Mouse (Mus musculus): Measurements from ENCODE around the gene Wdfy3.

Wdfy3 gene

GRCm38 (mm10) chr5:101836221-101836620 is 233.5 kb downstream of the Wdfy3 start:
- DNase-seq (ENCODE audit: low spot score in 2 of 2) = no peak

- no peak for DNase-seq (ENCODE audit: low spot score in 2 of 2)
These were observed 235.8 kb downstream of the Wdfy3 start for GRCm38 (mm10) chr5:101833875-101834274.

DNA sequence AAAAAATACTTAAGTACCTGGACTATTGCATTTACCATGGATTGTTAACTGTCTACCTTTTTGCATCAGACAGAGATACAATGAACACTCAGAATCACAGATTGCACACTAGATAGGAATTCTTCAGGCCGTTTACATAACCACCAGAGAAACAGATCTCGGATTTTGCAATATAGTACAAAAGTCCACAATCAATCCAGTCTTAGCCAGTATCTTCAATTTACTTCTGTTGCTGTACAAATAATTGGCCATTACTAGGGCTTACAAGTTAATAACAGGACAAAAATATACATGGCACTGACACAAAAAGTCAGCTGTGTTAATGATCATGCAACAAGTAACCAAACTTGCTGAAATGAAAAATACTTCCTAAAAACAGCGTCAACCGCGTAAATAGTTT is 236.7 kb downstream of the Wdfy3 start:
- no peak for DNase-seq (ENCODE audit: low spot score in 2 of 2)

DNA sequence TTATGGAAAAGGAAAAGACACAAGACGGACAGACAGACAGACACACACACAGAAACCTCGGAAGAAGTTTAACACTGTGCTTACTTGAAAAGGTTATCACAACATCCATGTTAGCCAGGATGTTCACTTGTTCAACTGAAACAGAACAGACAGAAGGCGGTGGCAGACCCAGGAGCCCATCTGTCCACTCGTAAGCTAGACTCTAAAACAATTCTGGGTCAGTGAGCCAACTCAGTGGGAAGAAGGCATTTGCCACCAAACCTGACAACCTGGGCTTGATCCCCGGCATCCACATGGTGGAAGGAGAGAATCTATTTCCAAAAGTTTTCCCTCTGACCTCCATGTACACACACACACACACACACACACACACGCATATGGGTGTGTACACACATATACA is 237.7 kb downstream of the Wdfy3 start:
- DNase-seq (ENCODE audit: low spot score in 2 of 2) = no peak

DNA sequence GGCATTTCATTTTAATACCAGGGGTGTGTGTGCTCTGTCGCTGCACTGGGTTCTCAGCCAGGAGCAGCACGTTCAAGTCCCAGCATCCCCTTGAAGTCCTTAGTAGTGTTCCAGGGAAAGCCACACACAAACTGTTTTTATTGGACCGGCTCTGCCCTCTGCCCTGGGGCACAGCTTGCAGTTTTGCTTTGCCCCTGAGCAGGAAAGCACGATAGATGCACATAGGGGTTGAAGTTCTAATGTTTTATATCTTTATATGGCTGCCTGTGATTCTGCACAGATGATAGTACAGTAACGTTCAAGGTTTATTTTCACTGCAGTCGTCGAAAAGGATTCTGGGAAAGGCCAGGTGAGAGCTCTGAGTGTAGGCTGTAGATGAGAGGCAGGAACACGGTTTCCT is 239.5 kb downstream of the Wdfy3 start:
- DNase-seq (ENCODE audit: low spot score in 2 of 2) = no peak

DNA sequence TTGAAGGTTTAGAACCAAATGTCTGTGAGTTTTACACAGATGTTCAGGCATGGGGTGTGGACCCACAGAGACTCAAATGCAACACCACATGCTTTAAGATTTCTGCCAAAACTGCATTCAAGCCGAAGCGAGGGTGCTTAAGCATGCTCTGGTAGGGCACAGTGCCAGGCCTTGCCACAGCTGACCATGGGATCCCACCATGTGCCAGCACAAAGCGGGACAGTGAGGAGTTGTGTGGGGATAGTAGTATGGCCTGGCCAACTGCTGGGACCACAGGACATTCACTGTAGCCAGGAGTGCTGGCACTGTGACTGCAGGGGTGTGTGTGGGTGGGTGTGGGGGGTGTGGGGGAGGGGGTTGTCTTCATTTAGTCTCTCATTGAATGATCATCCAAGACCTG is 240.8 kb downstream of the Wdfy3 start:
- DNase-seq (ENCODE audit: low spot score in 2 of 2) = no peak

DNA sequence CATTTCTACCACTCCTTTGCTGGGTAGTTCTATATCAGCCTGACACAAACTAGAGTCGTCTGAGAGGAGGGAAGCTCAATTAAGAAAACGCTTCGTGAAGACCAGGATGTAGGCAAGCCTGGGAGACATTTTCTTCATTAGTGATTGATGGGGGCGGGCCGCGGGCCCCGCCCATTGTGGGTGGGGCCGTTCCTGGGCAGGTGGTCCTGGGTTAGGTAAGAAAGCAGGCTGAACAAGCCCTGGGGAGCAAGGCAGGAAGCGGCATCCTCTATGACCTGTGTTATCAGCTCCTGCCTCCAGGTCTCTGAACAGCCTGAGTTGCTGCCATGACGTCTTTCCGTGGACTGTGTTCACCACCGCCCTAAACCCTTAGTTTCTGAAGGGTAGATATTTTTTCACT is 242.2 kb downstream of the Wdfy3 start:
- no peak for DNase-seq (ENCODE audit: low spot score in 2 of 2)

- DNase-seq (ENCODE audit: low spot score in 2 of 2) = no peak
These were observed 243.2 kb downstream of the Wdfy3 start for GRCm38 (mm10) chr5:101826531-101826970.

- DNase-seq (ENCODE audit: low spot score in 2 of 2) = no peak
These were observed 244.4 kb downstream of the Wdfy3 start for GRCm38 (mm10) chr5:101825111-101825911.

DNA sequence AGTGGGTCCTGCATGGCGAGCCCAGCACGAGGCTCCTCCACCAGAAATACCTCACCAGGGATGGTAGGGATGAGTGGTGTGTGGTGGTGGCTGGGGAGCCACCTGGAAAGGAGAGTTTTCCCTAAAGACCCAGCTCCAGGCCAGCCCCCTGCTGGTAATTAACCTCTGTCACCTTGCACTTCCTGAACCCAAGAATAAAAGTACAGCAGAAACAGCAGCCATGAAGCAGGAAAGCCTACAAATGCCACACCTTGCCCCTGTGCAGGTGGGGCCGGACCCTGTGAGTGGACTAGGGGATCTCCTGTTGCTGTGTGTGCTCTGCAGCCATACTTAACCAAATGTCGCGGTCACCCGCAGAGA is 247.4 kb downstream of the Wdfy3 start:
- no peak for DNase-seq (ENCODE audit: low spot score in 2 of 2)

DNA sequence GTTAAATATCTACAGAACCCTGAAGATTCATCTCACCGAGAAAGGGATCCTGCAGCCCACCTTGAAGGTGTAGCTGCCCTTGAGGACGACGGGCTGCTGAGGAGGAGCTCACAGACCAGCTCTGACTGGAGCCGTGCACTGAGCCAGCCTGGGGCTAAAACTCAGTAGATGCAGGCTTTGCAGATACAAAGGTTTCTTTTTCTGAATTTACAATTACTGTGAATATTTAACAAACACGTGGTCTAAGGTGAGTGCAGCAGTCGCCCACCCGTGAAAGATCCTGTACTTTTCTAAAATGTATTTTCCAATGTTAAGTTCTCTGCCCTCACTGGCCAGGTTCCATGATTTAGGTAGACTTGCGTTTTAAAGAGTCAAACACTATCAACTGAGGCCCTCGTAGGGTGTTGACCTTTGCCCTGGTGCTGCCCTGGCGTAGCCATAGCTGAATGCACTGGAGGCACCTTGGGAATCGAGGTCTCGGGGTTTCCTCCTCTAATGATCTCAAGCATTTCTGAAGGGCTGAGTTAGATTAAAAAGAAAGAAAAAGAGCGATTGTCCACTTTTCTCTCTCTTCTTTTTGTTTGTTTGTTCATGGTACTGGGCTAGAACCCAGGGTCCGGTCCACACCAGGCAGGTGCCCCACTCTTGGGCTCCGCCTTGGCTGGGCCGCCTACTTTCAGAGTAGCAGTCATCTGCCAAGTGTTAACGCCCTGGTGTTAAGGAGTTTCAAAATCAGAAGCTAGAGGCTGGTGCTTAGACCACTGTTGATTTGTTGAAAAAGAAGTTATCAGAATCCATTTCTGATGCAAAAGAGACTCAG is 248.0 kb downstream of the Wdfy3 start:
- no peak for DNase-seq (ENCODE audit: low spot score in 2 of 2)

DNA sequence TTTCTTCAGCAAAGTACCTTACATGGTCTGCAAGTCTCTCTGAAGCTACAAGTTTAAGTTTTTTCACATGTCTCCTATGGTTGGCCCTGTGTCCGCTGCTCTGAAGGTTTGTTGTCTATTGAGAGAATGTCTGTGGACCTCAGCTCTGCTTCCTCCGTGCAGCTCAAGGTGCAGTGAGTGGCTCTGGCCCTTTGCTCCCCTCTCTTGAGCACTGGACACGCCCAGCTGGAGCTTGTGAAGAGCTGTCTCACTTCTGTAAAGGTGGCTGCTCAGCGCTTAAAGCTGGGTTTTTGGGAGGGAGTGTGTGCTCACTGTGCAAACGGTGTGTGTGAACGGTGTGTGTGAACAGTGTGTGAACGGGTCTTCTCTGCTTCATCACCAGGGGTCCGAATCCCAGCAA is 248.7 kb downstream of the Wdfy3 start:
- DNase-seq (ENCODE audit: low spot score in 2 of 2) = no peak

DNA sequence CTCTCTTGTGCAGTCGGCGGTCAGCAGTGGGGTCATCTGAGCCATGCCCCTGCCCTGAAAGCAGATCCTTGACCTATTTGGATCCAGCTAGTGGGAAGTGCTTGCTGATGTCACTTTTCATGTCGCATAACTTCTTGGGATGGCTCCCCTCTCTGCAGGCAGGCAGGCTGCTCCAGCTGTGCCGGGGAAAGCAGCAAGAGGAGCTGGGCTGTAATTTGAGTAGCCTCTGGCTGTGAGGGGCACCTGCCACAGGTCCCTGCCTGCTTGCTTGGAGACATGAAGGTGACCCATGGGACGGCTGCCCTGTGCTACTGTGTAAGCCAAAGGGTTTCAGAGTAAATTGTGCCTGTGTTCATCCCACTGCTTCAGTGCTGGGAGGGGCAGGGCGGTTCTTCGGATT is 249.9 kb downstream of the Wdfy3 start:
- no peak for DNase-seq (ENCODE audit: low spot score in 2 of 2)

- no peak for DNase-seq (ENCODE audit: low spot score in 2 of 2)
These were observed 250.5 kb downstream of the Wdfy3 start for GRCm38 (mm10) chr5:101819216-101819615.

- no peak for DNase-seq (ENCODE audit: low spot score in 2 of 2)
These were observed 252.9 kb downstream of the Wdfy3 start for GRCm38 (mm10) chr5:101816822-101817221.

GRCm38 (mm10) chr5:101811296-101812169 is 258.2 kb downstream of the Wdfy3 start:
- DNase-seq (ENCODE audit: low spot score in 2 of 2) = no peak

DNA sequence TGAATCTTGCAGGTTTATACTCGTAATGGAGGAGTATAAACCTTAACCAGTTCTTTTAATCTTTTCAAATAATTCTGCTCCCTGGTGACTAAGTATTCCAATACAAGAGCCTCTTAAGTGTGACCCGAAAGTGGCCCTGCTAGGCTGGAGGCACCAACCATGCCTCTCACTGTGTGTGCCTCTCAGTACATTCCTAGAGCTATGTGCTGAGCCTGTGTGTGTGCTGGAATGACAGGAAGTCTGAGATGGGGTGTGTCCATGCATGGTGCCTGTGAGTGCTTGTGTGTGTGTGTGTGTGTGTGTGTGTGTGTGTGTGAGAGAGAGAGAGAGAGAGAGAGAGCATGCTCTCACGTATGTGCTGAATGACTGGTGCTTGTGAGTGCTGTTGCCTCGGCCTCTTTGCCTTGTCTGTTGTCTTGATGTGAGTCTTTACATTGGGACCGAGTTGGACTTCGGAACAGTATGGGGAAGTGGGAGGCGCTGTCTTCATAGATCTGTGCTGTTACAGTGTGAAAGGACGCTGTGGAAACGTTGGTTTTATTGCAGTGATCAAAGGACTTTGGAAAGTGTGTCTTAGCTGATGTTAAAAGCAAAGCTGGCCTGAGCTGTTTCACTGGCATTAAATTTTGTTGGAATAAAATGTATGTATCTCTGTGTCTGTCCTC is 267.2 kb downstream of the Wdfy3 start:
- DNase-seq (ENCODE audit: low spot score in 2 of 2) = no peak

DNA sequence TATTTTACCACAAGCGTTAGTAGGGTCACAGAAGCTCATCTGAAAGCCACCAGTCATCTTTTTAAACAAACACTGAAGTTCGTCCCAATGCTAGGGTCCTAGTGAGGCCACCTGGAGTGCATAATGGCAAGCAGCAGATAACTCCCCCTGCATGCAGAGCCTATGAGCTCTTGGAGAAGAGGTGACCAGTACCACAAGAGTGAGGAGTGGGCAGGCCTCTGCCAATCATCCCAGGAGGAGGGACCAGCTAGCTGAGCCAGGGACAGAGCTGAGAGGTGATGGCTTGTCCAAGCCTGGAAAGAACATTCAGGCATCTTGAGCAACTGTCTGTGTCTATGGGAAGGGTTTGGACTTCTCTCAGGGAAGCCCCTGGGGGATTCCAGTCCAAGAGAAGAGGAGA is 267.8 kb downstream of the Wdfy3 start:
- DNase-seq (ENCODE audit: low spot score in 2 of 2) = no peak

DNA sequence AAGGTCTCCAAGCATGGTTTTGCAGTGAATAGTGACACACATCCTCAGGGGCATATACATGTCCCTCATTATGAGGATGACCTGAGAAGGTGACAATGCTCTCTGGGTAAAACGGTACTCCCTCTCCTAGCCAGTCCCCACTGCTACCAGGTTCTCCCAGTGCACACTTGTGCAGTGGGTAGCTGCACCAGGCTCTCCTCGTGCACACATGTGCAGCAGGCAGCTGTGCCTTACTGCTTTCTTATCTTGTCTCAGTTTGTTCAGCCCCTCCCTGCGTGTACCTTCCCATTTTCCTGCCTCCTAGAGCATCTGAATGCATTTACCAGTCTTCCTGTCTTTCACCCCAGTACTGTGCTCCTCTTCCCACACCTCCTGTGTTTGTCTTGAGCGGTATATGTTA is 277.1 kb downstream of the Wdfy3 start:
- DNase-seq (ENCODE audit: low spot score in 2 of 2) = no peak

- no peak for DNase-seq (ENCODE audit: low spot score in 2 of 2)
These were observed 279.2 kb downstream of the Wdfy3 start for GRCm38 (mm10) chr5:101790560-101790959.

- DNase-seq (ENCODE audit: low spot score in 2 of 2) = no peak
These were observed 280.0 kb downstream of the Wdfy3 start for GRCm38 (mm10) chr5:101789770-101790169.
